Mouse (Mus musculus) large intestine, adult 2 months (tissue): ENCODE measurements at regions not wholly inside any gene's neighbourhood (a gene's known extent, or its start where the extent isn't known, plus 50 kb on each side); places are given as distances from the start of the nearest gene placed in this dataset.
A peak's percentile ranks its signal among the peaks of the same experiment; 100 is the strongest.

ENCODE experiments used
- DNase-seq: peaks from one replicate; pipeline ENCODE4 v3.0.0-alpha.2; 2012; ENCODE audit warnings: low read depth, low spot score
- WGBS: fragments of 180-500 bp; shearing (Covaris S2); methylation state at CpG from one replicate; pipeline ENCODE4 v1.1.7; 2018; 5-methylcytosine and 5-hydroxymethylcytosine counted together

- WGBS: 94% methylated on average over 2 of the region's 2 CpGs
- DNase-seq: no peak
These were observed 94.0 kb upstream of the Ccn6 start for GRCm38 (mm10) chr10:39257371-39258154.

- 76% methylated on average over 2 of the region's 2 CpGs for WGBS
These were observed 91.0 kb upstream of the Ccn6 start for GRCm38 (mm10) chr10:39254561-39254960.

GRCm38 (mm10) chr10:39250039-39250438 lies 86.4 kb upstream of the Ccn6 start:
- DNase-seq: no peak
- WGBS: 67% methylated on average over 3 of the region's 3 CpGs

More at GRCm38 (mm10) chr10:39254561-39254960, 91.0 kb upstream of the Ccn6 start:
- no peak for DNase-seq

- WGBS: 30% methylated on average over 4 of the region's 4 CpGs
- DNase-seq: no peak
These were observed 84.9 kb upstream of the Ccn6 start for GRCm38 (mm10) chr10:39248486-39248885.

GRCm38 (mm10) chr10:39246984-39247383 lies 83.4 kb upstream of the Ccn6 start:
- no peak for DNase-seq
- 78% methylated on average over 3 of the region's 3 CpGs for WGBS

- no peak for DNase-seq
- WGBS: 66% methylated on average over 4 of the region's 4 CpGs
These were observed 81.5 kb upstream of the Ccn6 start for GRCm38 (mm10) chr10:39245141-39245540.

- 96% methylated on average over 6 of the region's 6 CpGs for WGBS
These were observed 80.5 kb upstream of the Ccn6 start for GRCm38 (mm10) chr10:39244061-39244460.

GRCm38 (mm10) chr10:39242398-39242797 lies 78.8 kb upstream of the Ccn6 start:
- WGBS: 90% methylated on average over 5 of the region's 5 CpGs
- no peak for DNase-seq

More at GRCm38 (mm10) chr10:39244061-39244460, 80.5 kb upstream of the Ccn6 start:
- DNase-seq: no peak

- WGBS: 79% methylated on average over 6 of the region's 6 CpGs
- no peak for DNase-seq
These were observed 78.3 kb upstream of the Ccn6 start for GRCm38 (mm10) chr10:39241922-39242321.

- 73% methylated on average over 3 of the region's 3 CpGs for WGBS
- no peak for DNase-seq
These were observed 77.9 kb upstream of the Ccn6 start for GRCm38 (mm10) chr10:39241486-39241885.

- WGBS: 92% methylated on average over 7 of the region's 7 CpGs
- DNase-seq: no peak
These were observed 77.4 kb upstream of the Ccn6 start for GRCm38 (mm10) chr10:39240966-39241365.

- no peak for DNase-seq
- 59% methylated on average over 11 of the region's 11 CpGs for WGBS
These were observed 76.7 kb upstream of the Ccn6 start for GRCm38 (mm10) chr10:39240178-39240791.

GRCm38 (mm10) chr10:39239498-39240177 lies 76.0 kb upstream of the Ccn6 start:
- 18% methylated on average over 17 of the region's 17 CpGs for WGBS
- DNase-seq: peak; percentile 21

- no peak for DNase-seq
- 49% methylated on average over 10 of the region's 10 CpGs for WGBS
These were observed 75.0 kb upstream of the Ccn6 start for GRCm38 (mm10) chr10:39238596-39238995.

- 66% methylated on average over 4 of the region's 4 CpGs for WGBS
- DNase-seq: no peak
These were observed 74.0 kb upstream of the Ccn6 start for GRCm38 (mm10) chr10:39237549-39237948.

- WGBS: 71% methylated on average over 8 of the region's 8 CpGs
- DNase-seq: no peak
These were observed 70.4 kb upstream of the Ccn6 start for GRCm38 (mm10) chr10:39233926-39234450.

- DNase-seq: no peak
- WGBS: 86% methylated on average over 7 of the region's 7 CpGs
These were observed 69.6 kb upstream of the Ccn6 start for GRCm38 (mm10) chr10:39233191-39233590.

- 79% methylated on average over 14 of the region's 14 CpGs for WGBS
- DNase-seq: no peak
These were observed 67.2 kb upstream of the Ccn6 start for GRCm38 (mm10) chr10:39230634-39231410.

GRCm38 (mm10) chr10:39229233-39229632 lies 65.6 kb upstream of the Ccn6 start:
- DNase-seq: no peak
- 80% methylated on average over 4 of the region's 4 CpGs for WGBS

GRCm38 (mm10) chr10:39228027-39228426 lies 64.4 kb upstream of the Ccn6 start:
- 46% methylated on average over 5 of the region's 5 CpGs for WGBS
- no peak for DNase-seq
